Mouse (Mus musculus) midbrain, postnatal 0 days (tissue): ENCODE measurements around the gene Rccd1. TPM values are rescaled to one million over a fixed set of nuclear protein-coding genes. Genes with fewer than 3 reads are reported as not detected.

Experiments used
- ATAC-seq: fragments of 200-750 bp; cut with Nextera tagmentation; 2 replicates; pipeline ENCODE4 v1.8.0; 2017; ENCODE audit warnings: moderate number of reproducible peaks, mild to moderate bottlenecking, moderate TSS enrichment, moderate library complexity; ENCODE audit not compliant: low FRiP score
- DNase-seq: peaks from one replicate; pipeline ENCODE4 v3.0.0-alpha.2; 2015; ENCODE audit warnings: low spot score
- H3K27ac ChIP-seq: fragments of 300-500 bp; sonication (generic); 2 replicates; pipeline ENCODE4 v1.5.1; 2014; ENCODE audit warnings: low read depth, mild to moderate bottlenecking, low read length, mixed read lengths
- H3K27me3 ChIP-seq: fragments of 300-500 bp; sonication (generic); 2 replicates; pipeline ENCODE4 v1.6.1; 2014; ENCODE audit warnings: low read length, control low read depth, mixed read lengths; ENCODE audit not compliant: insufficient read depth
- H3K36me3 ChIP-seq: fragments of 300-500 bp; sonication (generic); 2 replicates; pipeline ENCODE4 v1.6.1; 2014; ENCODE audit warnings: low read length, control low read depth, mixed read lengths; ENCODE audit not compliant: insufficient read depth
- H3K4me1 ChIP-seq: fragments of 300-500 bp; sonication (generic); 2 replicates; pipeline ENCODE4 v1.6.1; 2014; ENCODE audit warnings: mild to moderate bottlenecking, control low read depth, antibody characterized with exemption, low read length, mixed read lengths; ENCODE audit not compliant: insufficient read depth
- H3K4me2 ChIP-seq: fragments of 300-500 bp; sonication (generic); 2 replicates; pipeline ENCODE4 v1.6.1; 2014; ENCODE audit warnings: low read depth, mild to moderate bottlenecking, low read length, mixed read lengths; ENCODE audit not compliant: poor library complexity, severe bottlenecking
- H3K4me3 ChIP-seq: fragments of 300-500 bp; sonication (generic); 2 replicates; pipeline ENCODE4 v1.5.1; 2014; ENCODE audit warnings: low read depth, mild to moderate bottlenecking, low read length, moderate library complexity
- H3K9ac ChIP-seq: fragments of 300-500 bp; sonication (generic); replicated peaks from 2 replicates; pipeline ENCODE4 v1.6.1; 2014; ENCODE audit warnings: mild to moderate bottlenecking, low read length, moderate library complexity, mixed read lengths; ENCODE audit not compliant: poor library complexity, severe bottlenecking
- H3K9me3 ChIP-seq: fragments of 300-500 bp; sonication (generic); 2 replicates; pipeline ENCODE4 v1.6.1; 2016; ENCODE audit warnings: low read length, control low read depth
- CTCF ChIP-seq: IDR thresholded peaks from 2 replicates; pipeline ENCODE4 v1.5.1; 2016; ENCODE audit warnings: antibody characterized with exemption, mild to moderate bottlenecking
- WGBS: fragments of 180-500 bp; shearing (Covaris S2); extraction: QIAGEN DNeasy Blood & Tissue Kit; methylation state at CpG from one replicate; pipeline ENCODE4 v1.1.7; 2014; 5-methylcytosine and 5-hydroxymethylcytosine counted together
- polyA plus RNA-seq: library from polyadenylated mRNA; unstranded; fragments of >200 nt; fragmentation: Nextera tagmentation; extraction: Ambion mirVana; gene quantifications from 2 replicates; pipeline ENCODE4 v1.2.1, GENCODE M21; 2015
- total RNA-seq: library from RNA; depleted of rRNA; stranded (reverse); fragments of >200 nt; gene quantifications from 2 replicates; pipeline ENCODE4 v1.2.3, GENCODE M21; 2014

The Rccd1 gene
- total and polyA plus RNA-seq, 2 experiments from 2014 or later: 7.4 to 22.7 TPM

- no peaks in the 10 kb centered on the region for H3K36me3 ChIP-seq
- no peak for ATAC-seq
- WGBS: 81% methylated on average over 3 of the region's 3 CpGs
- H3K27me3 ChIP-seq: no peaks in the 10 kb centered on the region
- no peaks in the 10 kb centered on the region for H3K4me1 ChIP-seq
- DNase-seq: no peak
- H3K27ac ChIP-seq: no peak overlapping the region
- no peak for TF ChIP-seq CTCF
- H3K9me3 ChIP-seq: no peaks in the 10 kb centered on the region
- H3K4me2 ChIP-seq: no peak overlapping the region
- H3K4me3 ChIP-seq: no peak overlapping the region
- no peak overlapping the region for H3K9ac ChIP-seq
Measured at GRCm38 (mm10) chr7:80297041-80297440, 27.2 kb downstream of the Rccd1 start.

GRCm38 (mm10) chr7:80296462-80296861 lies 27.8 kb downstream of the Rccd1 start:
- WGBS: 92% methylated on average over 6 of the region's 6 CpGs
- Histone ChIP-seq H3K9ac (no peak overlapping the region), H3K36me3 (no peaks in the 10 kb centered on the region), H3K27me3 (no peaks in the 10 kb centered on the region), H3K4me1 (no peaks in the 10 kb centered on the region), H3K4me2 (no peak overlapping the region), H3K4me3 (no peak overlapping the region), H3K27ac (no peak overlapping the region), H3K9me3 (no peaks in the 10 kb centered on the region)
- ATAC-seq (no peak), DNase-seq (no peak)
- TF ChIP-seq CTCF: no peak

GRCm38 (mm10) chr7:80294764-80295648 lies 29.2 kb downstream of the Rccd1 start:
- Histone ChIP-seq H3K27me3 (no peaks in the 10 kb centered on the region), H3K27ac (no peak overlapping the region), H3K4me3 (peak overlapping the region; percentile 68), H3K4me1 (no peaks in the 10 kb centered on the region), H3K4me2 (peak overlapping the region; percentile 98), H3K36me3 (peaks cover 5% of the 10 kb centered on the region), H3K9me3 (no peaks in the 10 kb centered on the region), H3K9ac (peak overlapping the region; percentile 50; the same call in 1 of the 2 replicates)
- ATAC-seq: no peak; the same call in 1 of the 2 replicates
- peak; percentile 10 for DNase-seq
- WGBS: 9% methylated on average over 37 of the region's 37 CpGs
- TF ChIP-seq CTCF: no peak

- Histone ChIP-seq H3K36me3 (peaks cover 9% of the 10 kb centered on the region), H3K27me3 (no peaks in the 10 kb centered on the region), H3K9me3 (no peaks in the 10 kb centered on the region), H3K4me1 (no peaks in the 10 kb centered on the region), H3K27ac (peak within 1 kb of the TSS; percentile 3; the same call in 1 of the 2 replicates), H3K9ac (peak within 1 kb of the TSS; percentile 50; the same call in 1 of the 2 replicates), H3K4me3 (peak within 1 kb of the TSS; percentile 68), H3K4me2 (peak within 1 kb of the TSS; percentile 98)
- under 1% methylated on average over 52 of the region's 52 CpGs for WGBS
- 0 out of 2 replicates have a peak, but pooled peaks have one; percentile 3 for TF ChIP-seq CTCF
- ATAC-seq (peak; percentile 97), DNase-seq (peak; percentile 98)
Measured at GRCm38 (mm10) chr7:80294062-80294763, 30.0 kb downstream of the Rccd1 start, which contains the start of gene Prc1. Gene Prc1, plus strand, starts transcription at chr7:80294450.

- H3K27ac ChIP-seq: no peak overlapping the region
- no peaks in the 10 kb centered on the region for H3K9me3 ChIP-seq
- DNase-seq: no peak
- H3K4me1 ChIP-seq: no peaks in the 10 kb centered on the region
- H3K27me3 ChIP-seq: no peaks in the 10 kb centered on the region
- peaks cover 61% of the 10 kb centered on the region for H3K36me3 ChIP-seq
- H3K4me3 ChIP-seq: no peak overlapping the region
- ATAC-seq: no peak
- H3K4me2 ChIP-seq: no peak overlapping the region
- no peak for TF ChIP-seq CTCF
- no peak overlapping the region for H3K9ac ChIP-seq
- whole genome bisulfite sequencing: 88% methylated on average over 10 of the region's 10 CpGs
Measured at GRCm38 (mm10) chr7:80287736-80288135, 36.5 kb downstream of the Rccd1 start.
